Mouse (Mus musculus) heart, embryonic 16.5 days (tissue): ENCODE measurements at regions not wholly inside any gene's neighbourhood (a gene's known extent, or its start where the extent isn't known, plus 50 kb on each side); places are given as distances from the start of the nearest gene placed in this dataset.

ENCODE experiments used
- ATAC-seq: fragments of 200-750 bp; cut with Nextera tagmentation; replicated peaks from 2 replicates; pipeline ENCODE4 v1.8.0; 2017; ENCODE audit warnings: moderate number of reproducible peaks; ENCODE audit not compliant: insufficient read depth, low FRiP score; ENCODE audit errors: extremely low read depth
- H3K27ac ChIP-seq: fragments of 300-500 bp; sonication (generic); 2 replicates; pipeline ENCODE4 v1.5.1; 2014; ENCODE audit warnings: mild to moderate bottlenecking, low read length, control low read depth, moderate library complexity
- H3K27me3 ChIP-seq: fragments of 300-500 bp; sonication (generic); 2 replicates; pipeline ENCODE4 v1.6.1; 2014; ENCODE audit warnings: low read length, mixed read lengths; ENCODE audit not compliant: control insufficient read depth, insufficient read depth
- H3K36me3 ChIP-seq: fragments of 300-500 bp; sonication (generic); 2 replicates; pipeline ENCODE4 v1.6.1; 2014; ENCODE audit not compliant: control insufficient read depth, insufficient read depth
- H3K4me1 ChIP-seq: fragments of 300-500 bp; sonication (generic); 2 replicates; pipeline ENCODE4 v1.6.1; 2014; ENCODE audit warnings: low read length, mixed read lengths; ENCODE audit not compliant: control insufficient read depth, insufficient read depth
- H3K4me2 ChIP-seq: fragments of 300-500 bp; sonication (generic); 2 replicates; pipeline ENCODE4 v1.6.1; 2014; ENCODE audit warnings: low read depth, mild to moderate bottlenecking, control low read depth, low read length
- H3K4me3 ChIP-seq: fragments of 300-500 bp; sonication (generic); 2 replicates; pipeline ENCODE4 v1.5.1; 2014; ENCODE audit warnings: mild to moderate bottlenecking, control low read depth, low read length
- H3K9ac ChIP-seq: fragments of 300-500 bp; sonication (generic); 2 replicates; pipeline ENCODE4 v1.6.1; 2014; ENCODE audit warnings: low read length, control low read depth
- H3K9me3 ChIP-seq: fragments of 300-500 bp; sonication (generic); replicated peaks from 2 replicates; pipeline ENCODE4 v1.6.1; 2016; ENCODE audit warnings: low read length; ENCODE audit not compliant: control insufficient read depth
- WGBS: fragments of 180-500 bp; shearing (Covaris S2); extraction: QIAGEN DNeasy Blood & Tissue Kit; methylation state at CpG from one replicate; pipeline ENCODE4 v1.1.7; 2014; 5-methylcytosine and 5-hydroxymethylcytosine counted together

DNA sequence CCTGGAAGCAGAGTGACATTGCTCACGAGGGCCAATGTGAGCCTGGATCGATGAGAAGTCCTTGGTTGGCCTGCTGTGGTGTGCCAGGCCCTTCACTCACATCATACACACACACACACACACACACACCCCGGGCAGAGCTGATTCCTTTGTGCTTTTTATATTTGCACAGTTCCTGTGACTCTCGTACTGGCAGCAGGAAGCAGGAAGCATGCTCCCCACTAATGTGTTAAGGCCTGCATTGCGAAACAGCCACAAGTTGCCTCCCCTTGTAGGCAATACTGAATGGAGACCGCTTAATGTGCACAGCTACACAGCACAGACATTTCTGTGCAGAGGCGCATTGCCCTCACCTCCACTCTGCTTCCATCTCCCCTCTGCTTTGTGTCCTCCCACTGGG, 58.7 kb upstream of the Spaca7 start:
- ATAC-seq = no peak
- H3K27me3 ChIP-seq = peaks cover 4% of the 10 kb centered on the region
- no peak overlapping the region for H3K9ac ChIP-seq
- H3K4me2 ChIP-seq = no peak overlapping the region
- no peak overlapping the region for H3K27ac ChIP-seq
- no peaks in the 10 kb centered on the region for H3K4me1 ChIP-seq
- WGBS = 66% methylated on average over 7 of the region's 7 CpGs
- H3K36me3 ChIP-seq = no peaks in the 10 kb centered on the region
- H3K9me3 ChIP-seq = no peaks in the 10 kb centered on the region
- H3K4me3 ChIP-seq = no peak overlapping the region

DNA sequence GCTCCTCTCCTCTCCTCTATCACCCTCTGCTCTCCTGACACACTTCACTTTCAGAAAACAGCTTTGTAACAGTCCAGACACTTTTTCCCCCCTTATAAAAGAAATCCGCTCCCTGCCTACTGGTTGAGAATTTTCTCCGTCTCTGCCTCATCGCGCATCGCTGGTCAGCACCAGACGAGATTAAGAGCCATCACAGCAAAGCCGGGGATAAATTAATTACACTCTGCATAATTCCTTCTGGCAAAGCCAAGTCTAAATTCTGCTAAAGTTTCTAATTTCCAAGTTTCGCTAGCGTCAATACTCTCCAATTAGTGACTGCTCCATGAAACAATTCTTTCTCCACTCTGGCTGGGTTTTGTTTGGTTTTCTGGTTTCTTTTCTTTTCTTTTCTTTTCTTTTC, 51.2 kb upstream of the Spaca7 start:
- Histone ChIP-seq H3K27me3 (peaks cover 3% of the 10 kb centered on the region), H3K9ac (no peak overlapping the region), H3K36me3 (no peaks in the 10 kb centered on the region), H3K9me3 (no peaks in the 10 kb centered on the region; the same call in 1 of the 2 replicates), H3K27ac (no peak overlapping the region), H3K4me1 (no peaks in the 10 kb centered on the region), H3K4me3 (no peak overlapping the region), H3K4me2 (no peak overlapping the region)
- ATAC-seq = no peak
- 55% methylated on average over 9 of the region's 9 CpGs for WGBS
